Mouse (Mus musculus): ENCODE data around the gene Bnip1.

DNA sequence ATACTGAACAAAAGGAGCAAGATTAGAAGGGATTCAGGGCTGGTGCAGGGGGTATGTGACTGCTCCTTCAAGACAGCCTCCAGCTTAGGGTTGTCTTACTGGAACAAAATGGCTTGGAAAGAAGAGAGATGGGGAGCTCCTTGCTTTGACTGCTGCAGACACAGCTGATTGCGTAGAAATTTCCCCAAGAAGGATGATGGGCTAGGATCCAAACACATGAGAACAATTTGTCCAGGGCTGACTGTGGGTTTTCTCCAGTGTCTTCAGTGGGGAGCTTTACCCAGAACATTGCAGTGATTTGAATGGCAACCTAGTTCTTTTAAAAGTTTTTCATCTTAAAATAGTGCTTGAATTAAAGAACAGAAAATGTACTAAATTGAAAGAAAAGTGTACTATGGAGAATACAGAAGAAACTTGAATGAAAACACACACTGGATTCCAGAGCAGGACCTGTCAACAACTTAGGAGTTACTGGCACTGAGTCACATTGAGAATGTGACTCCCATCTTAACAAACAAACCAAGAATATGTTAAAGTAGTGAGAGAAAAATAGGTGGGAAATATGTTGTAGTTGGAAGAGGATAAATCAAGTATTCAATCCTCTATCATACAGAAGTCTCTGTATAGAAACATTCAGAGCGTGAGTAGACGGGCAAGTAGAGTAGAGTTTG lies 2.3 kb upstream of the Bnip1 start:
- TF ChIP-seq CTCF (conservative IDR thresholded peaks at IDR 0.05; ENCODE audit: insufficient read depth, insufficient read length, low read depth, low read length) (no peak), POLR2A (IDR thresholded peaks at IDR 0.05; ENCODE audit: low read depth, low read length) (no peak)
